ENCODE assay signal across 19 mouse cellular contexts in the genomic region with DNA sequence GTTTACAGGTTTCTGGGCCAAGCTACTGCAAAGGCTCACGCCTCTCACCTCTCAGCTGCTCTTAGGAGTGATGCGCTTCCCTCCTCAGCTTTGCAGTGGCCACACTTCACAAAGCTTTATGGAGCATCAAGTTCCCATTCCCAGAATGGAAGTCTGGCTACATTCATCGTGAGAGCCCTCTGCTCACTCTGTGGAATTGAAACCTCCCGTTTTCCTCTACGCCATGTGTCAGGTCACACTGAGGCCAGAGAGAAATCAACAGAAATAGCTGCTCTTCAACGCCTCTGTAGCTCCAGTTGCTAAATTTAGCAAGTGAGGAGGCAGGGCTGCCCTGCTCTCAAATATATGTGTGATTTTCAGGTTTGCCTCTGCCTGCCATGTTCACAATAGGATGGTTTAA.
DNase-seq lines count a peak whose midpoint lies in the region; ATAC-seq and TF ChIP-seq lines count a peak whose summit lies in the region.
"Had no signal": no experiment of that assay in that cellular context is flagged by ENCODE, and none has a peak within 500 bp of the region (broad histone marks: within the 10 kb centered on the region; RNA-seq: fewer than 3 reads in every experiment).

No protein-coding gene starts in this region.

- dilution Hi-C loops in CH12.LX (cut with MboI; ENCODE audit: extremely low pct_ligation_motif_present, extremely low pct_unique_long_range_greater_than_20kb, low sequenced_read_pairs): no loop called here

- H3K27me3 ChIP-seq in CH12.LX (replicated peaks): no peaks in the 10 kb centered on the region
- H3K27me3 ChIP-seq in heart, postnatal 0 days (ENCODE audit: control insufficient read depth, insufficient read depth, low read length): no peaks in the 10 kb centered on the region
- H3K27me3 ChIP-seq: forebrain, embryonic 12.5 days; hindbrain, embryonic 12.5 days; megakaryocyte, embryonic 14.5 days had no signal

- WGBS in heart, postnatal 0 days: 24% methylated on average over 6 of the region's 6 CpGs

- no peak for TF ChIP-seq EP300 in CH12.LX (IDR thresholded peaks at IDR 0.05; ENCODE audit: low read length)
- TF ChIP-seq EP300 in heart, postnatal 0 days (IDR thresholded peaks at IDR 0.05; ENCODE audit: low read depth): peak; percentile 54; the same call in 1 of the 2 replicates

- peak; percentile 43 for DNase-seq in gastrocnemius, adult 18-20 months (ENCODE audit: low spot score)
- no peak for DNase-seq in gastrocnemius, postnatal 4 days (ENCODE audit: low spot score in 2 of 2)
- DNase-seq in CH12.LX (ENCODE audit: extremely low read depth): no peak
- DNase-seq in heart, adult 8-10 months (ENCODE audit: low spot score): peak; percentile 26
- DNase-seq in heart, postnatal 0 days (ENCODE audit: low spot score): peak; percentile 84
- no peak for DNase-seq in urinary bladder, postnatal 4 days (ENCODE audit: low spot score in 2 of 2)
- DNase-seq in cerebellum, postnatal 14 days: no peak
- DNase-seq in adrenal gland, adult 2 months: no peak
- DNase-seq: cerebellum, postnatal 36 days; kidney, postnatal 4 days; layer of hippocampus, postnatal 36 days; left cerebral cortex, postnatal 4 days; thymus, postnatal 4 days had no signal

- TF ChIP-seq RAD21 in CH12.LX (IDR thresholded peaks at IDR 0.05; ENCODE audit: low read depth, low read length): no peak

- H3K4me3 ChIP-seq in CH12.LX (replicated peaks in 1 of 3; ENCODE audit: low read depth in 2 of 3, low read length in 2 of 3, poor library complexity in 1 of 3): no peak overlapping the region
- peak overlapping the region; percentile 7; the same call in 1 of the 2 replicates for H3K4me3 ChIP-seq in heart, postnatal 0 days (ENCODE audit: low read depth, low read length)
- H3K4me3 ChIP-seq: forebrain, embryonic 12.5 days; hindbrain, embryonic 12.5 days; megakaryocyte, embryonic 14.5 days had no signal

- peak; percentile 95 for ATAC-seq in heart, postnatal 0 days (ENCODE audit: insufficient read depth, low read depth)
- ATAC-seq: activated CD4-positive, CD25-positive, alpha-beta regulatory T cell, adult 4 months; lung, postnatal 0 days had no signal

- no peaks in the 10 kb centered on the region for H3K79me2 ChIP-seq in CH12.LX (replicated peaks; ENCODE audit: control insufficient read depth, extremely low read depth, insufficient read depth, poor library complexity, severe bottlenecking)

- peaks cover 0 to 5% of the 10 kb centered on the region in 2 experiments; a peak in 1 of 4 replicates for H3K4me1 ChIP-seq in CH12.LX (ENCODE audit: control insufficient read depth in 1 of 2, insufficient read depth in 2 of 2)
- H3K4me1 ChIP-seq in heart, postnatal 0 days (ENCODE audit: control insufficient read depth, insufficient read depth): 0 out of 2 replicates have a peak, but pooled peaks cover 4% of the 10 kb centered on the region
- H3K4me1 ChIP-seq: forebrain, embryonic 12.5 days; hindbrain, embryonic 12.5 days; megakaryocyte, embryonic 14.5 days had no signal

- in situ Hi-C loops in CH12.LX (cut with MboI; ENCODE audit: low pct_ligation_motif_present, low pct_unique_long_range_greater_than_20kb, low sequenced_read_pairs): no loop called here

- no peaks in the 10 kb centered on the region for H3K9me3 ChIP-seq in CH12.LX (replicated peaks; ENCODE audit: low read length)
- H3K9me3 ChIP-seq in heart, postnatal 0 days (replicated peaks; ENCODE audit: control insufficient read depth, low read length): no peaks in the 10 kb centered on the region
- H3K9me3 ChIP-seq: forebrain, embryonic 12.5 days; hindbrain, embryonic 12.5 days had no signal

- H3K4me2 ChIP-seq in CH12.LX (ENCODE audit: insufficient read depth, low read depth, poor library complexity, severe bottlenecking): 0 out of 2 replicates have a peak overlapping the region, but pooled peaks have one; percentile 9
- peak overlapping the region; percentile 46 for H3K4me2 ChIP-seq in heart, postnatal 0 days (ENCODE audit: low read depth, low read length)
- H3K4me2 ChIP-seq: forebrain, embryonic 12.5 days; hindbrain, embryonic 12.5 days had no signal

- TF ChIP-seq POLR2A in CH12.LX (IDR thresholded peaks at IDR 0.05; ENCODE audit: low read depth, low read length): no peak

- no peak overlapping the region for H3K9ac ChIP-seq in CH12.LX (ENCODE audit: insufficient read depth, low read depth)
- no peak overlapping the region for H3K9ac ChIP-seq in heart, postnatal 0 days (replicated peaks; ENCODE audit: low read depth, low read length)
- H3K9ac ChIP-seq: forebrain, embryonic 12.5 days; hindbrain, embryonic 12.5 days; liver, embryonic 14.5 days had no signal

- no peak overlapping the region for H3K27ac ChIP-seq in CH12.LX (ENCODE audit: insufficient read depth, low read depth)
- H3K27ac ChIP-seq in heart, postnatal 0 days (ENCODE audit: low read depth): peak overlapping the region; percentile 91
- H3K27ac ChIP-seq: forebrain, embryonic 12.5 days; hindbrain, embryonic 12.5 days; liver, embryonic 14.5 days had no signal

- H3K36me3 ChIP-seq in CH12.LX (replicated peaks in 1 of 2; ENCODE audit: control insufficient read depth in 1 of 2, insufficient read depth in 1 of 2, low read length in 1 of 2): no peaks in the 10 kb centered on the region
- H3K36me3 ChIP-seq in heart, postnatal 0 days (replicated peaks; ENCODE audit: control insufficient read depth, insufficient read depth, low read length): no peaks in the 10 kb centered on the region
- H3K36me3 ChIP-seq: forebrain, embryonic 12.5 days; hindbrain, embryonic 12.5 days had no signal

- TF ChIP-seq CTCF in CH12.LX (conservative IDR thresholded peaks at IDR 0.05 in 1 of 2, IDR thresholded peaks at IDR 0.05 in 1 of 2; ENCODE audit: low read depth in 2 of 2, low read length in 2 of 2): no peak
- no peak for TF ChIP-seq CTCF in heart, postnatal 0 days (IDR thresholded peaks at IDR 0.05; ENCODE audit: low read depth)

TF ChIP-seq in CH12.LX, 34 proteins besides CTCF, POLR2A, EP300 and RAD21:
- TF ChIP-seq PAX5 (IDR thresholded peaks at IDR 0.05; ENCODE audit: low read length) (no peak), MAFK (IDR thresholded peaks at IDR 0.05; ENCODE audit: insufficient replicate concordance, low read length) (no peak)

Comparison
In these comparisons a context has a peak if more than half of its experiments do, and no peak if none do; other contexts are left out.
1. DNase-seq: peak in gastrocnemius, adult 18-20 months (single experiment), heart, adult 8-10 months (single experiment) and heart, postnatal 0 days (single experiment); none in gastrocnemius, postnatal 4 days (0 of 2), CH12.LX (single experiment), urinary bladder, postnatal 4 days (0 of 2), cerebellum, postnatal 14 days (0 of 2) and adrenal gland, adult 2 months (single experiment).